Mouse (Mus musculus) liver, postnatal 0 days (tissue): ENCODE measurements around the gene Slc27a2.
A peak's percentile ranks its signal among the peaks of the same experiment; 100 is the strongest.

Experiments
- CTCF ChIP-seq: sonication (generic); IDR thresholded peaks from 2 replicates; pipeline ENCODE4 v1.5.1; 2016; ENCODE audit warnings: antibody characterized with exemption, low read depth
- EP300 ChIP-seq: IDR thresholded peaks from 2 replicates; pipeline ENCODE4 v1.6.1; 2016; ENCODE audit warnings: antibody characterized with exemption, low read depth, mild to moderate bottlenecking

DNA sequence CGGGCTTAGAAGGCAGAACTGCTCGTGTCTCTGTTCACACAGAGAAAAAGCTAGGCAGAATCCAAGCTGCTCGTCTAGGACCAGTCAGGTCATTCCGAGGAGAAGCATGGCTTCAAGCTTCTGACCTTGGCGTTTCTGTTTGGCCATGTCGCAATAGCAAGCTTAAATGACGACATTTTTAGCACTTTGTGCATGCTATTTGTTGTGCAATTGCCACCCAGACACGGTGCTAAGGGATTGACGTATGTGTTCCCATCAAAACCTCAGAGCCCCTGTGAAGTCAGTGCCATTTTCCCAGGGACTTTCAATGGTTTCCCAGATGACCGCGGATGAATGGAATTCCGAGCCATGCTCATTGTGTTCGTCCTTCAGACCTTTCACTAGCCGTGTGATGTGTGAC, 48.3 kb downstream of the Slc27a2 start:
- no peak for TF ChIP-seq CTCF
- TF ChIP-seq EP300: peak; percentile 72
